Mouse (Mus musculus): ENCODE measurements around the gene Dpp6.

The Dpp6 gene

DNA sequence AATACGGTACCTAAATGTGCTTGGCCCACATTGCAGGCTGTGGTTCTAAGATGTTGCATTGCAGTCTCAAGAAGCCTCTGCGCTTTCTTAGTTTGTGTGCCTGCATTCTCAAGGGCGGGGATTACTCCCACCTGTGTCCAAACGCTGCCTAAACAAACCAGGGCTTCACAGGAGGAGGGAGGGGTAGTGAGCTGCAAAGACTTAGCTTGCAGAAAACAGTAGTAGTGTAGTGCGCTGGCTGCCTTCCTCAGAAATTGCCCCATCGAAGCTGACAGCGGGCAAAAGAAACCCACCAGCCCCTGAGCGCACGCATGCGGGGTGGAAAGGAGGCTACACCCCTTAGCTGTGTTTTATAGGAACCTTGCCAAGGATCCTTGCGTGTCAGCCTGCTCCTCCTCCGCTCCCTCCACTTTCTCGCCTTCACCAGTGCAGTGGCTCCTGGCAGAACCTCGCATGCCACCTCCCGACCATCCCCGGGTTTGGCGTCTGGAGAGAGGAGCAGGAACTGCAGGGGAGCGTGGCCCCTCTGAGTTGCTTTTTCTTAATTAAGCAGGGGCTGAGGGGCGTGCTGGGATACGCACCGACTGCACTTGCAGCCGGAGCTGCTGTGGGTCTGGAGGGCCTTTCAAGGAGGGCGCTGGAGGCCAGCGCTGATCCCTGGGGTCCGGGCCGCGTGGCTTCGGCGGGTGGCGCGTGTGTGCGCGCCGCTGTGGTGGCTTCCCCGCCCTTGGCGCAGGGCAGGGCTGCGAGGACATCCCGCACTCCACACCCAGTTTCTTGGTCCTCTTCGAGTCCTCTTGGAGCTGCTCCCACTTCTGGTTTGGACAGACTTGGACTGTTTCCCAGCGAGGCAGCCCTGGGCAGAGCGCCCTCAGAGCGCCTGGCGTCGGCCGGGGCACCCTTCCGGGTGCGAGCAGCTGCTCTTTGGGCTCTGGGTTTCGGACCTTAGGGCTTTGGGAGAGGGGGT lies at the start of gene Dpp6:
Gene Dpp6 (plus strand): TSS at position 229 of the 967 bp plus-strand sequence.
- no peak for DNase-seq (ENCODE audit: inconsistent age in 2 of 2, low spot score in 1 of 2)

DNA sequence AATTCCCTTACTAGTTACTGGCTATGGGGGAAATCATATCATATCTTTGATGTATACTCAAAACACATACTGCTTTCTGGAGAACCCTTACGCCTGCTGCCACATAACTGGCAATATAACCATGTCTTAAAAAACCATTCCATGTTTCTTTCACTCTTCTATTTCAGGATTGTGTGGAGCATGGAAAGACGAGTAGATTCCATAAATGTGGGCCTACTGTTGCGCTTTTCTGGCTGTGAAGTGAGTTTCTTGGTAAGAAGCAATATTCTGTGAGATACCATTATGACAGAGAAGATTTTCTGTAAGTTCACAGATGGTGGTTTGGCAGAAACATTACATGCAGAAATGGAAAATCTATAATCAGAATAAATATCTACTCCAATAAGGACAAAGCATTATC lies 33.0 kb upstream of the Dpp6 start:
- no peak for DNase-seq (ENCODE audit: inconsistent age in 2 of 2, low spot score in 1 of 2)

- DNase-seq (ENCODE audit: inconsistent age in 2 of 2, low spot score in 1 of 2), result no peak
Observed at GRCm38 (mm10) chr5:26795524-26795923, 21.5 kb upstream of the Dpp6 start.

DNA sequence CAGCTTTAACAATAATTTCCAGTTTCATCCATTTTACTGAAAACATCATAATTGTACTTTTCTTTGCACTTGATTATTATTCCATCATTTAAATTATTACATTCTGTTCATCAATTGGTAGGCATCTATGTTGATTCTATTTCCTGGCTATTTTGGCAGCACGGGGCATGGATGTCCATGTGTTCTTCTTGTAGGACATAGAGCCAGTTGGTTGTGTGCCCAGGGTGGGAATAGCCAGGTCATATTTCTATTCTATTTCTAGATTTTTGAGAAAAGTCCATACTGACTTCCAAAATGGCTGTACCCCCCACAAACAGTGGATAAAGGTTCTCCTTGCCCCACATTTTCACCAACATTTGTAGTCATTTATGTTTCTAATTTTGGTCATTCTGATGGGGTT lies 19.0 kb downstream of the Dpp6 start:
- DNase-seq (ENCODE audit: inconsistent age in 2 of 2, low spot score in 1 of 2), result no peak

DNA sequence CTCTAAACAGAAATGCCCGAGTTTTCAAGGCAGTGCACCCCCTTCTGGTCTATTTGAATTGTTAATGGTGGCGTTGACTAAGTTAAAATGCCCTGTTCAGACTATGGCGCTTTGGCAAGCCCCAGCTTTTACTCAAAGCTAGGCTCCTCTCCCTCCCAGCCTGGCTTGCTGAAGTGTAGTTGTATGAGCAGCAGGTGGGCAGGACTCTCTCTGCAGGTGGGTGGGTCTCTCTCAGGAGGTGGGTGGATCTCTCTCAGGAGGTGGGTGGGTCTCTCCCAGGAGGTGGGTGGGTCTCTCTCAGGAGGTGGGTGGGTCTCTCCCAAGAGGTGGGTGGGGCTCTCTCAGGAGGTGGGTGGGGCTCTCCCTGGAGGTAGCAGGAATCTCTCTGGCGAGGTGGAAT lies 24.1 kb downstream of the Dpp6 start:
- DNase-seq (ENCODE audit: inconsistent age in 2 of 2, low spot score in 1 of 2), result no peak

- no peak for DNase-seq (ENCODE audit: inconsistent age in 2 of 2, low spot score in 1 of 2)
Observed at GRCm38 (mm10) chr5:26854746-26855145, 37.7 kb downstream of the Dpp6 start.

DNA sequence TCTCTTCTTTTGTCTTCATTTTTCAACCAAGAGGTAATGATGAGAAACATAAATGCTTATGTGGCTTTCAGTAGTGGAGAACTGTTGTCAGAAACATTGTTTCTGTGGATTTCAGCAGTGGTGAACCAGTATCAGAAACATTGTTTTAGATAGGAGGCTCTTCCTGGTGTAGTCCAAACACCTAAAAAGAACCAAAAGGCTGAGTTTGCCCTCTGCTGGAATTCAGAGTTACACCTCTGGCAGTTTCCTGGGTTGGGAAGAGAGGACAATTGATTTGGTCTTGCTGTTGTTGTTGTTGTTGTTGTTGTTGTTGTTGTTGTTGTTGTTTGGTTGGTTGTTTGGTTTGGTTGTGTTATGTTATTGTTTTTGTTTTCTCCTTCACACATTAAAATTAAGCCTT lies 58.4 kb downstream of the Dpp6 start:
- no peak for DNase-seq (ENCODE audit: inconsistent age in 2 of 2, low spot score in 1 of 2)

GRCm38 (mm10) chr5:26887496-26887895 lies 70.5 kb downstream of the Dpp6 start:
- no peak for DNase-seq (ENCODE audit: inconsistent age in 2 of 2, low spot score in 1 of 2)

GRCm38 (mm10) chr5:26888080-26888479 lies 71.1 kb downstream of the Dpp6 start:
- no peak for DNase-seq (ENCODE audit: inconsistent age in 2 of 2, low spot score in 1 of 2)

DNA sequence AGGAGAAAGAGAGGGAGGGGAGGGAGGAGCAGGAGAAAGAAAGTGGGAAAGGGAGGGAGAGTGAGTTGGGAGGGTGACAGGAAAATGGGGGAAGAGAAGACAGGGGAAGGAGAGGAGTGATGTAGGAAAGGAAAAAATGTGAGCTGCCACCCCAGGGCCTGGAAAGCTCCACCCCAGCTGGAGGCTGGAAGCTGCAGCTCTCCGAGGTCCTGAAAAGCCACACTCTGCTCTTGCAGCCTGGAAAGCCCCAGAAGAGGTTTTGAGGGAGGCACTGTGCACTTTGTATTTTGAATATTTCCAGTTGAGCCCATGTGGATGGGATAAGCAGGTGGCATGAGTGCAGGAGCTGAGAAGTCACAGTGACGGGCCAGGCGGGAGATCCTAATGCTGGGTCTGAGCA lies 77.3 kb downstream of the Dpp6 start:
- peak; percentile 4 to 20 for DNase-seq (ENCODE audit: inconsistent age in 2 of 2, low spot score in 1 of 2)

- DNase-seq (ENCODE audit: inconsistent age in 2 of 2, low spot score in 1 of 2), result peak; percentile 7 to 57
Observed at GRCm38 (mm10) chr5:26903786-26904185, 86.8 kb downstream of the Dpp6 start.

DNA sequence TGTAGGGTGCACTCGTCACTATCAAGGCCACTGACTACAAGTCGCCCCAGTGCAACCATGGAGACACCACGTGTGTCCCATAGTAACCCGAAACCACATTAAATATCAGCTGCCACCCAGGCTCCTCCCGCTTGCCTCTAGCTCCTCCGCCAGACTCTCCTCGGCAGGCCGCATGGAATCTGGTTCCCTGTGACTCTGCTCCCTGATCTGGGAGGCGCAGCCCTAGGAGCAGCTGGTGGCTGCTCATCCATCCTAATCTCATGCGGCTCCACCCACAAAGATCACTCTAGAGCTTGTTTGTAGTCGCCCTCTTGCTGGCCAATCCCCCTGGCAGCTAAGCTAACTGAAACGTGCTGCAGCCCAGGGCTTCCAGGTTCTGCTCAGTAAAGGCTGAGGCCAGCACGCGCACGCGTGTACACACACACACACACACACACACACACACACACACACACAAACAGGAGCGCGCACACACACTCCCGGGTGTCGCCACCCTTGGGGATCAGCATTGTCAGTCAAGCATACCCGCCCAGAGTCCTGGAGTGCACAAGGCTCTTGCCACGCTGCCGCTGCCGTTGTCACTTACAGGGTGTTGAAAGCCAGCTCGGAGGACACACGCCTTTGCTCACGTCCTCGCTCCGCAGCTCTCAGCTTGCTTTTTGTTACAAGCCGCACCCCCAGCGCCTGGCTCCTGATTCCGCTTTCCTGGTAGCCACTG lies 87.5 kb downstream of the Dpp6 start:
- peak; percentile 24 to 69 for DNase-seq (ENCODE audit: inconsistent age in 2 of 2, low spot score in 1 of 2)

DNA sequence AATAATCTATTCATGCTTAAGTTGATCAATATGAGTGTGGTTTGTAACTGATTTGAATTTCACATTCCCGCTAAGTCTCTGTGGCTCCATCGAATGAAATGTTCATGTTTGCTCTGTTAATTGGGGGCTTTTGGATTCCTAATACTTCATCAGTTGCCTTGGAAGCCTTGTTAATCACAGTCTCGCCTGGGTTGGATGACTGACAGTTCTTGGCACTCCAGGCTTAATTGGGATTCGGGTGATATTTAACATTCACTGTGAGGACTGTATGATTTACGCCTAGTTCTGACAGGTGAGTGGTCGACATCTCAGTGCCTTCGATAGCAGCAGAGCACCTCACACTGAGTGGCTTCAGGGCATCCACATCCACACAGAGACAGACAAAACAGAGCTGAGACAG lies 90.1 kb downstream of the Dpp6 start:
- DNase-seq (ENCODE audit: inconsistent age in 2 of 2, low spot score in 1 of 2), result no peak

- DNase-seq (ENCODE audit: inconsistent age in 2 of 2, low spot score in 1 of 2), result no peak
Observed at GRCm38 (mm10) chr5:26908612-26909011, 91.6 kb downstream of the Dpp6 start.

DNA sequence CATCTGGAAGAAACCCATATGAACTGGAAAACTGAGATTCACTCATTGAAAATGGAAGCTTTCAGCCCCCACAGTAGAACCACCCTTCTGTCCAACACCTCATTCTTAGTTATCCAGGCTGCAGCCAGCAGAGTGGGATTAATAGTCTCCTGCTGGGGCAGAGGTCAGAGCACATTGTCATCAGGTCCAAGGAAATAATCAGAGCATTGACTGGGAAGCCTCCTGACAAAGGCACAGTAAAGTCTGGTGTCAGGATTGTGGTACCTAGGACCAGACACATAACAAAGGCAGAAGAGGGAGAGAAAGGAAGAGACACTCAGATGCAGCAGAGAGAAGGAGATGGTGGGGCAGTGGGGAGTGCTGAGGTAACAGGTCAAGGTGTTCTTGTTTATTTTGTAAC lies 93.3 kb downstream of the Dpp6 start:
- DNase-seq (ENCODE audit: inconsistent age in 2 of 2, low spot score in 1 of 2), result no peak

- DNase-seq (ENCODE audit: inconsistent age in 2 of 2, low spot score in 1 of 2), result no peak
Observed at GRCm38 (mm10) chr5:26911965-26912364, 95.0 kb downstream of the Dpp6 start.

DNA sequence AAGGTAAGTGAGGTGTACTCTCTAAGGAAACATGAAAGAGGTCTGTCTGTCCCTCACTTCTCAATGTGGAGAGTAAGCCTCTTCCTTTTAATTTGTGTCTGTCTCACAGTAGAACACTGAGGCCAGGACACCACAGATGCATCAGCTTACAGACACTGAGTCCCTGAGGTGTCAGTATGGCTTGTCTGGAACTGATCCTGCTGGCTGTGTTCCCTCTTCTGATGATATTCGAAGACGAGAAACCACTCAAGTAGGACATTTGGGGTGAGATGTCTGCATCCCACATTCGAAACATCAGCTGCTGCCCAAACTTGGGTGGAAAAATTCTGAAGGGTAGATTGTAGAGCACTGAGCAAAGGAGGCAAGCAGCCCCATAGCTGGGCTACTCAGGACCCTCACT lies 101.8 kb downstream of the Dpp6 start:
- DNase-seq (ENCODE audit: inconsistent age in 2 of 2, low spot score in 1 of 2), result no peak

DNA sequence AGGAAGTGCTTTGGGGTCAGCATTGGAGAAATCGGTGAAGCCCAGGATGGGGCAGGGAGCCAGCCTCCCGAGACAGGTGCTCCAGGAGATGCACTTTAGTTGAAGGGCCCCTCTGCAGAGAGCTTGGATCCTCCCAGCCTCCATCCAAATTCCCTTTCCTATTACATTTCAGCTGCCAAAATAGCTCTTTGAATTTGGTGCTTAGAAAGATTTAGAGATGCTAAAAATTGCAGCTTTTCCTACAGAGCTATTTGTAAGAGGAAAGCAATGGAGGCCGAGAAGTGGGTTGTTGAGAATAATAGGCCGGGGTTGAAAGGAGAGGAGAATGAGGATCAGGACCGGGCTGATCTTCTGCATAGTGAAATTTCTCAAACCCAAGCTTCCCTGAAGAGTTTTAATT lies 107.5 kb downstream of the Dpp6 start:
- DNase-seq (ENCODE audit: inconsistent age in 2 of 2, low spot score in 1 of 2), result no peak

GRCm38 (mm10) chr5:26932413-26933122 lies 115.6 kb downstream of the Dpp6 start:
- no peak for DNase-seq (ENCODE audit: inconsistent age in 2 of 2, low spot score in 1 of 2)

DNA sequence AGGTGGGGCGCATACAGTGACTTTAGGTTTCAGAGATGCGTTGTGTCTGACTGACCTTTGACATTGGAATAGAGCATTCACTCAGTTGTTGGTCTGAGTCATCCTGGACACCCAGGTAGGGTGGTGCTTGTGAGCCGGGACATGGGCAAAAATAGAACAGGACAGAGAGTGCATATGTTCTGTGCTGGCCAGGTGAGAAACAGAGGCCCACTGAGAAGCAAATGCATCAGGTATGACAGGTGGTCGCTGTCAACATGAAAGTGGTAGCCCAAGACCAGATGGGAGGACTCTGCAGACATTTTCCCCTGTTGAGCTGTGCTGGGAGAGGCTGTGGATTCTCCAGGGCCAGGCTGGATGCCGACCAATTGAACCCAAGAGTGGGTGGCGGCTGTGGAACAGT lies 117.9 kb downstream of the Dpp6 start:
- DNase-seq (ENCODE audit: inconsistent age in 2 of 2, low spot score in 1 of 2), result no peak

- DNase-seq (ENCODE audit: inconsistent age in 2 of 2, low spot score in 1 of 2), result no peak
Observed at GRCm38 (mm10) chr5:26941471-26941870, 124.5 kb downstream of the Dpp6 start.
